Mouse (Mus musculus): ENCODE results near the gene Zdhhc19. TPM values are rescaled to one million over a fixed set of nuclear protein-coding genes. Genes with fewer than 3 reads are reported as not detected.

Zdhhc19 gene
- polyA plus RNA-seq, 1 experiment from 2014 or later: not detected

- H3K4me1 ChIP-seq: no peaks in the 10 kb centered on the region
- H3K4me3 ChIP-seq (replicated peaks): no peak overlapping the region
- H3K36me3 ChIP-seq: peaks cover 42% of the 10 kb centered on the region; the same call in 1 of the 2 replicates
- ATAC-seq (replicated peaks; ENCODE audit: low FRiP score): no peak
- no peak overlapping the region for H3K4me2 ChIP-seq
- no peaks in the 10 kb centered on the region for H3K27me3 ChIP-seq
- H3K9me3 ChIP-seq (replicated peaks): no peaks in the 10 kb centered on the region
- WGBS: 88% methylated on average over 2 of the region's 2 CpGs
- no peak overlapping the region for H3K9ac ChIP-seq
- H3K27ac ChIP-seq: no peak overlapping the region
Observed at GRCm38 (mm10) chr16:32463426-32463825, 32.6 kb upstream of the Zdhhc19 start.

GRCm38 (mm10) chr16:32464908-32465307 is 31.2 kb upstream of the Zdhhc19 start:
- H3K4me3 ChIP-seq (replicated peaks): no peak overlapping the region
- 0% methylated on average over 1 of the region's 1 CpGs for WGBS

GRCm38 (mm10) chr16:32468488-32468887 is 27.6 kb upstream of the Zdhhc19 start:
- H3K27me3 ChIP-seq: no peaks in the 10 kb centered on the region
- H3K9me3 ChIP-seq (replicated peaks): no peaks in the 10 kb centered on the region
- H3K27ac ChIP-seq: no peak overlapping the region
- H3K9ac ChIP-seq: no peak overlapping the region
- ATAC-seq (replicated peaks; ENCODE audit: low FRiP score): no peak
- H3K4me3 ChIP-seq (replicated peaks): no peak overlapping the region
- H3K36me3 ChIP-seq: peaks cover 60% of the 10 kb centered on the region
- H3K4me1 ChIP-seq: no peaks in the 10 kb centered on the region
- H3K4me2 ChIP-seq: no peak overlapping the region
- 82% methylated on average over 3 of the region's 3 CpGs for WGBS

More at GRCm38 (mm10) chr16:32464908-32465307, 31.2 kb upstream of the Zdhhc19 start:
- Histone ChIP-seq H3K27ac (no peak overlapping the region), H3K9me3 (replicated peaks) (no peaks in the 10 kb centered on the region), H3K36me3 (peaks cover 50% of the 10 kb centered on the region), H3K9ac (no peak overlapping the region), H3K4me1 (no peaks in the 10 kb centered on the region), H3K4me2 (no peak overlapping the region), H3K27me3 (no peaks in the 10 kb centered on the region)
- no peak for ATAC-seq (replicated peaks; ENCODE audit: low FRiP score)

GRCm38 (mm10) chr16:32469404-32470105 is 26.5 kb upstream of the Zdhhc19 start:
- Histone ChIP-seq H3K9me3 (replicated peaks) (no peaks in the 10 kb centered on the region), H3K27me3 (no peaks in the 10 kb centered on the region), H3K27ac (no peak overlapping the region), H3K4me2 (no peak overlapping the region), H3K36me3 (peaks cover 55% of the 10 kb centered on the region), H3K4me3 (replicated peaks) (no peak overlapping the region), H3K4me1 (no peaks in the 10 kb centered on the region), H3K9ac (no peak overlapping the region)
- 71% methylated on average over 5 of the region's 5 CpGs for WGBS
- no peak for ATAC-seq (replicated peaks; ENCODE audit: low FRiP score)

- no peak overlapping the region for H3K4me2 ChIP-seq
- H3K27me3 ChIP-seq: no peaks in the 10 kb centered on the region
- H3K27ac ChIP-seq: no peak overlapping the region
- H3K36me3 ChIP-seq: peaks cover 43% of the 10 kb centered on the region
- 72% methylated on average over 7 of the region's 7 CpGs for whole genome bisulfite sequencing
- no peak overlapping the region for H3K9ac ChIP-seq
- no peak overlapping the region for H3K4me3 ChIP-seq (replicated peaks)
- H3K4me1 ChIP-seq: no peaks in the 10 kb centered on the region
- H3K9me3 ChIP-seq (replicated peaks): no peaks in the 10 kb centered on the region
- ATAC-seq (replicated peaks; ENCODE audit: low FRiP score): no peak
Observed at GRCm38 (mm10) chr16:32472276-32473015, 23.6 kb upstream of the Zdhhc19 start.

- Histone ChIP-seq H3K9me3 (replicated peaks) (no peaks in the 10 kb centered on the region), H3K9ac (no peak overlapping the region), H3K4me1 (no peaks in the 10 kb centered on the region), H3K27ac (no peak overlapping the region), H3K4me3 (replicated peaks) (no peak overlapping the region), H3K4me2 (no peak overlapping the region), H3K27me3 (no peaks in the 10 kb centered on the region), H3K36me3 (peaks cover 10% of the 10 kb centered on the region; the same call in 1 of the 2 replicates)
- no peak for ATAC-seq (replicated peaks; ENCODE audit: low FRiP score)
- WGBS: 83% methylated on average over 6 of the region's 6 CpGs
Observed at GRCm38 (mm10) chr16:32477315-32477714, 18.8 kb upstream of the Zdhhc19 start.

GRCm38 (mm10) chr16:32479415-32479814 is 16.6 kb upstream of the Zdhhc19 start:
- no peak for ATAC-seq (replicated peaks; ENCODE audit: low FRiP score)
- no peaks in the 10 kb centered on the region for H3K9me3 ChIP-seq (replicated peaks)

GRCm38 (mm10) chr16:32484431-32484871 is 11.6 kb upstream of the Zdhhc19 start:
- 14% methylated on average over 7 of the region's 7 CpGs for WGBS
- no peaks in the 10 kb centered on the region for H3K27me3 ChIP-seq
- H3K36me3 ChIP-seq: no peaks in the 10 kb centered on the region
- H3K4me2 ChIP-seq: no peak overlapping the region
- peak; percentile 89 for ATAC-seq (replicated peaks; ENCODE audit: low FRiP score)
- no peak overlapping the region for H3K9ac ChIP-seq
- H3K27ac ChIP-seq: peak overlapping the region; percentile 54; the same call in 1 of the 2 replicates
- H3K4me3 ChIP-seq (replicated peaks): no peak overlapping the region
- H3K4me1 ChIP-seq: peaks cover 30% of the 10 kb centered on the region
- no peaks in the 10 kb centered on the region for H3K9me3 ChIP-seq (replicated peaks)

More at GRCm38 (mm10) chr16:32479415-32479814, 16.6 kb upstream of the Zdhhc19 start:
- Histone ChIP-seq H3K27me3 (no peaks in the 10 kb centered on the region), H3K27ac (no peak overlapping the region), H3K4me2 (no peak overlapping the region), H3K9ac (no peak overlapping the region), H3K4me1 (peaks cover 8% of the 10 kb centered on the region), H3K36me3 (no peaks in the 10 kb centered on the region), H3K4me3 (replicated peaks) (no peak overlapping the region)
- 75% methylated on average over 2 of the region's 2 CpGs for WGBS

- H3K4me1 ChIP-seq: peaks cover 30% of the 10 kb centered on the region
- 74% methylated on average over 2 of the region's 2 CpGs for WGBS
- ATAC-seq (replicated peaks; ENCODE audit: low FRiP score): no peak
- no peak overlapping the region for H3K4me3 ChIP-seq (replicated peaks)
- no peak overlapping the region for H3K4me2 ChIP-seq
- H3K27ac ChIP-seq: no peak overlapping the region
- H3K27me3 ChIP-seq: no peaks in the 10 kb centered on the region
- H3K9me3 ChIP-seq (replicated peaks): no peaks in the 10 kb centered on the region
- H3K36me3 ChIP-seq: no peaks in the 10 kb centered on the region
- no peak overlapping the region for H3K9ac ChIP-seq
Observed at GRCm38 (mm10) chr16:32485209-32485608, 10.9 kb upstream of the Zdhhc19 start.

GRCm38 (mm10) chr16:32486046-32486445 is 10.0 kb upstream of the Zdhhc19 start:
- no peak overlapping the region for H3K4me3 ChIP-seq (replicated peaks)
- H3K27me3 ChIP-seq: no peaks in the 10 kb centered on the region
- H3K4me2 ChIP-seq: no peak overlapping the region
- no peaks in the 10 kb centered on the region for H3K9me3 ChIP-seq (replicated peaks)
- no peak overlapping the region for H3K27ac ChIP-seq
- WGBS: 75% methylated on average over 6 of the region's 6 CpGs
- H3K4me1 ChIP-seq: peaks cover 30% of the 10 kb centered on the region
- H3K9ac ChIP-seq: no peak overlapping the region
- no peak for ATAC-seq (replicated peaks; ENCODE audit: low FRiP score)
- H3K36me3 ChIP-seq: no peaks in the 10 kb centered on the region

GRCm38 (mm10) chr16:32487234-32488111 is 8.6 kb upstream of the Zdhhc19 start, which contains the start of gene Slc51a:
TSS of gene Slc51a (minus strand) at chr16:32487879.
- WGBS: 41% methylated on average over 15 of the region's 15 CpGs
- H3K4me1 ChIP-seq: peaks cover 30% of the 10 kb centered on the region
- H3K36me3 ChIP-seq: no peaks in the 10 kb centered on the region
- no peak within 1 kb of the TSS for H3K27ac ChIP-seq
- no peak for ATAC-seq (replicated peaks; ENCODE audit: low FRiP score)
- no peak within 1 kb of the TSS for H3K4me2 ChIP-seq
- no peak within 1 kb of the TSS for H3K9ac ChIP-seq
- no peaks in the 10 kb centered on the region for H3K9me3 ChIP-seq (replicated peaks)
- no peak within 1 kb of the TSS for H3K4me3 ChIP-seq (replicated peaks)
- no peaks in the 10 kb centered on the region for H3K27me3 ChIP-seq

Data from kidney, embryonic 15.5 days (tissue).